Mouse (Mus musculus) heart, postnatal 0 days (tissue): ENCODE measurements at regions not wholly inside any gene's neighbourhood (a gene's known extent, or its start where the extent isn't known, plus 50 kb on each side); places are given as distances from the start of the nearest gene placed in this dataset.

Experiments used
- CTCF ChIP-seq: IDR thresholded peaks from 2 replicates; pipeline ENCODE4 v1.5.1; 2016; ENCODE audit warnings: antibody characterized with exemption, control low read depth, low read depth
- EP300 ChIP-seq: IDR thresholded peaks from 2 replicates; pipeline ENCODE4 v1.6.1; 2016; ENCODE audit warnings: antibody characterized with exemption, low read depth

GRCm38 (mm10) chr1:72046072-72046471 is 166.0 kb downstream of the Mreg start:
- TF ChIP-seq CTCF (no peak), EP300 (no peak)
